Mouse (Mus musculus) forebrain, embryonic 14.5 days (tissue): ENCODE measurements around the gene Palb2. TPM values are rescaled to one million over a fixed set of nuclear protein-coding genes. Genes with fewer than 3 reads are reported as not detected.
A peak's percentile ranks its signal among the peaks of the same experiment; 100 is the strongest.
"Not testable (repeated sequence)": the region's sequence is repeated elsewhere in the genome, so short reads cannot be mapped to it uniquely, and the experiment has no call there.

Experiments
- ATAC-seq: fragments of 200-750 bp; cut with Nextera tagmentation; 2 replicates; pipeline ENCODE4 v1.8.0; 2017; ENCODE audit warnings: mild to moderate bottlenecking, moderate library complexity
- DNase-seq: peaks from one replicate; pipeline ENCODE4 v3.0.0-alpha.2; 2015; ENCODE audit warnings: low spot score
- H3K27ac ChIP-seq: fragments of 300-500 bp; sonication (generic); 2 replicates; pipeline ENCODE4 v1.5.1; 2014; ENCODE audit warnings: low read depth, mild to moderate bottlenecking, control low read depth, low read length, moderate library complexity
- H3K27me3 ChIP-seq: fragments of 300-500 bp; sonication (generic); replicated peaks from 2 replicates; pipeline ENCODE4 v1.6.1; 2014; ENCODE audit warnings: low read length, control low read depth, mixed read lengths; ENCODE audit not compliant: control insufficient read depth, insufficient read depth
- H3K36me3 ChIP-seq: fragments of 300-500 bp; sonication (generic); 2 replicates; pipeline ENCODE4 v1.6.1; 2014; ENCODE audit warnings: low read length, control low read depth; ENCODE audit not compliant: control insufficient read depth, insufficient read depth
- H3K4me1 ChIP-seq: fragments of 300-500 bp; sonication (generic); 2 replicates; pipeline ENCODE4 v1.6.1; 2014; ENCODE audit warnings: antibody characterized with exemption, low read length, control low read depth; ENCODE audit not compliant: control insufficient read depth, insufficient read depth
- H3K4me2 ChIP-seq: fragments of 300-500 bp; sonication (generic); 2 replicates; pipeline ENCODE4 v1.6.1; 2014; ENCODE audit warnings: mild to moderate bottlenecking, control low read depth, low read length
- H3K4me3 ChIP-seq: fragments of 300-500 bp; sonication (generic); 2 replicates; pipeline ENCODE4 v1.5.1; 2014; ENCODE audit warnings: low read depth, low read length, control low read depth
- H3K9ac ChIP-seq: fragments of 300-500 bp; sonication (generic); 2 replicates; pipeline ENCODE4 v1.6.1; 2014; ENCODE audit warnings: mild to moderate bottlenecking, low read length, control low read depth, moderate library complexity
- H3K9me3 ChIP-seq: fragments of 300-500 bp; sonication (generic); replicated peaks from 2 replicates; pipeline ENCODE4 v1.6.1; 2016; ENCODE audit warnings: low read length, control low read depth, mixed read lengths; ENCODE audit not compliant: control insufficient read depth
- WGBS: fragments of 180-500 bp; shearing (Covaris S2); extraction: QIAGEN DNeasy Blood & Tissue Kit; methylation state at CpG from one replicate; pipeline ENCODE4 v1.1.7; 2014; 5-methylcytosine and 5-hydroxymethylcytosine counted together
- polyA plus RNA-seq: library from polyadenylated mRNA; unstranded; fragments of >200 nt; fragmentation: Nextera tagmentation; extraction: Ambion mirVana; gene quantifications from 2 replicates; pipeline ENCODE4 v1.2.1, GENCODE M21; 2014

Palb2 gene
- polyA plus RNA-seq, 1 experiment from 2014 or later = 7.2 TPM

- H3K4me1 ChIP-seq = no peaks in the 10 kb centered on the region
- H3K27ac ChIP-seq = no peak overlapping the region
- no peak for ATAC-seq
- H3K9ac ChIP-seq = no peak overlapping the region
- H3K4me2 ChIP-seq = no peak overlapping the region
- peaks cover 61% of the 10 kb centered on the region for H3K36me3 ChIP-seq
- no peak for DNase-seq
- H3K4me3 ChIP-seq = no peak overlapping the region
- no peaks in the 10 kb centered on the region for H3K27me3 ChIP-seq
- H3K9me3 ChIP-seq = no peaks in the 10 kb centered on the region
- WGBS = 92% methylated on average over 4 of the region's 4 CpGs
These were observed 9.3 kb downstream of the Palb2 start for GRCm38 (mm10) chr7:122123518-122123917.

GRCm38 (mm10) chr7:122108206-122108605, 24.6 kb downstream of the Palb2 start:
- 94% methylated on average over 6 of the region's 6 CpGs for WGBS
- H3K27ac ChIP-seq = no peak overlapping the region
- no peak overlapping the region for H3K4me2 ChIP-seq
- H3K9ac ChIP-seq = no peak overlapping the region
- peaks cover 29% of the 10 kb centered on the region for H3K36me3 ChIP-seq
- no peaks in the 10 kb centered on the region for H3K4me1 ChIP-seq
- H3K9me3 ChIP-seq = no peaks in the 10 kb centered on the region
- DNase-seq (no peak), ATAC-seq (no peak)
- no peaks in the 10 kb centered on the region for H3K27me3 ChIP-seq
- no peak overlapping the region for H3K4me3 ChIP-seq

DNA sequence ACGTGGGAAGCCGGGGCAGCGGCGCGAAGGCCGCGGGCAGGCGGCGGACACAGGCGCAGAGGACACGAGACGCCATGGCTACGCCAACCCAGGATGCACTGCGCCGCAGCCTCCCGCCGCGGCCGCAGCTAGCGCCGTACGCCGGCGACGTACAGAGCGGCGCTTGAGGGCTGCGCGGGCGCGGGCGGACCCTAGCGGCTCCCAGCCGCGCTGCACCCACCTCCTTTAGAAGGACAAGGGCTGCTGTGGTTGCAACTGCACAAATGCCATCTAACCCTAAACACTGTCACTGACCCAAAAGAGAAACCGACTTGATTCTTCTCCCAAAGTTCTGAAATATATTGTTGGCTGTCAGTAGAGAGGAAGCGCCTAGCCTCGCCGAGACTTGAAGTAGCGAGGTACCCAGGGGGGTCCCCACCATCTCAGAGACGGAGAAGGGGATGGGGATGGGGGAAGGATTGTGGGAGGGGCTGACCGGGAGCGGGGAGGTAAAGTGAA, 31.0 kb downstream of the Palb2 start, which contains the start of gene Ndufab1:
Gene Ndufab1 (minus strand): TSS at position 140 of the 498 bp plus-strand sequence.
- Histone ChIP-seq H3K4me3 (peak within 1 kb of the TSS; percentile 66), H3K27me3 (no peaks in the 10 kb centered on the region), H3K27ac (0 out of 2 replicates have a peak within 1 kb of the TSS, but pooled peaks have one; percentile 1), H3K9ac (peak within 1 kb of the TSS; percentile 77), H3K4me2 (peak within 1 kb of the TSS; percentile 61), H3K9me3 (no peaks in the 10 kb centered on the region), H3K4me1 (peaks cover 6% of the 10 kb centered on the region), H3K36me3 (peaks cover 13% of the 10 kb centered on the region)
- WGBS = 0% methylated on average over 36 of the region's 43 CpGs
- DNase-seq (peak; percentile 95), ATAC-seq (peak; percentile 100)

GRCm38 (mm10) chr7:122101014-122101746, 31.6 kb downstream of the Palb2 start:
- peak; percentile 23 for DNase-seq
- H3K27me3 ChIP-seq, H3K4me1 ChIP-seq, H3K9me3 ChIP-seq, H3K27ac ChIP-seq: not testable (repeated sequence)
- ATAC-seq = peak; percentile 64
- H3K4me3 ChIP-seq = peak overlapping the region; percentile 66
- 9% methylated on average over 23 of the region's 28 CpGs for WGBS
- peak overlapping the region; percentile 77 for H3K9ac ChIP-seq
- peak overlapping the region; percentile 61 for H3K4me2 ChIP-seq
- H3K36me3 ChIP-seq = peaks cover 19% of the 10 kb centered on the region

DNA sequence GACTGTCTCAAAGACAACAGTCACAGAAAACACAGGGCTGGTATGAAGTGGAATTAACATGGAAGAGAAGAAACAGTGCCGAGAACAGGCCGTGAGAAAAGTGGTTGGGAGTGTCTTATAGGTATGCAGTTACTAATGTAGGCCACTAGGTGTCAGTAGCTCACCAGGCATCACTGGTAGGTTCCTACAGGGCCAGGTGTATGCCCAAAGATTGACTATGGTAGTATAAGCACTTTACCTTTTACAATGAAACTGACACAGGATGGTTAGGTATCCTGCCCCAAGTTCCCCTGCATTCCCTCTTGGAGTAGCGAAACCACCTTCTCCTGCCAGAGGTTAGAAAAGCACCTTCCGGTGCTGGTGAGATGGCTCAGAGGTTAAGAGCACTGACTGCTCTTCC, 33.6 kb downstream of the Palb2 start:
- H3K9me3 ChIP-seq = no peaks in the 10 kb centered on the region
- ATAC-seq (no peak), DNase-seq (peak; percentile 67)
- WGBS = 58% methylated on average over 4 of the region's 4 CpGs
- H3K27me3 ChIP-seq = no peaks in the 10 kb centered on the region
- H3K4me3 ChIP-seq = no peak overlapping the region
- peaks cover 39% of the 10 kb centered on the region for H3K36me3 ChIP-seq
- no peak overlapping the region for H3K9ac ChIP-seq
- peaks cover 6% of the 10 kb centered on the region for H3K4me1 ChIP-seq
- no peak overlapping the region for H3K27ac ChIP-seq
- no peak overlapping the region for H3K4me2 ChIP-seq

GRCm38 (mm10) chr7:122098009-122098408, 34.8 kb downstream of the Palb2 start:
- Histone ChIP-seq H3K4me1 (peaks cover 6% of the 10 kb centered on the region), H3K27ac (no peak overlapping the region), H3K9me3 (no peaks in the 10 kb centered on the region), H3K4me2 (no peak overlapping the region), H3K4me3 (no peak overlapping the region), H3K27me3 (no peaks in the 10 kb centered on the region), H3K36me3 (peaks cover 50% of the 10 kb centered on the region), H3K9ac (no peak overlapping the region)
- 91% methylated on average over 3 of the region's 3 CpGs for WGBS
- ATAC-seq (no peak), DNase-seq (no peak)

- Histone ChIP-seq H3K4me3 (no peak overlapping the region), H3K36me3 (peaks cover 75% of the 10 kb centered on the region), H3K9me3 (no peaks in the 10 kb centered on the region), H3K9ac (no peak overlapping the region), H3K27ac (no peak overlapping the region), H3K4me2 (no peak overlapping the region), H3K27me3 (no peaks in the 10 kb centered on the region), H3K4me1 (no peaks in the 10 kb centered on the region)
- DNase-seq (no peak), ATAC-seq (no peak)
- WGBS = 95% methylated on average over 2 of the region's 2 CpGs
These were observed 38.0 kb downstream of the Palb2 start for GRCm38 (mm10) chr7:122094564-122095330.

GRCm38 (mm10) chr7:122087195-122087982, 45.4 kb downstream of the Palb2 start:
- Histone ChIP-seq H3K27me3 (no peaks in the 10 kb centered on the region), H3K9me3 (no peaks in the 10 kb centered on the region), H3K4me1 (no peaks in the 10 kb centered on the region), H3K4me3 (no peak overlapping the region), H3K36me3 (peaks cover 63% of the 10 kb centered on the region), H3K4me2 (no peak overlapping the region), H3K27ac (no peak overlapping the region), H3K9ac (no peak overlapping the region)
- ATAC-seq (no peak), DNase-seq (no peak)
- 94% methylated on average over 11 of the region's 11 CpGs for WGBS
